Mouse (Mus musculus) liver, embryonic 16.5 days (tissue): ENCODE measurements at regions not wholly inside any gene's neighbourhood (a gene's known extent, or its start where the extent isn't known, plus 50 kb on each side); places are given as distances from the start of the nearest gene placed in this dataset.

Experiments
- ATAC-seq: fragments of 200-750 bp; cut with Nextera tagmentation; 2 replicates; pipeline ENCODE4 v1.8.0; 2017; ENCODE audit warnings: low read depth, mild to moderate bottlenecking, moderate number of reproducible peaks, moderate library complexity
- H3K27ac ChIP-seq: fragments of 300-500 bp; sonication (generic); 2 replicates; pipeline ENCODE4 v1.5.1; 2014; ENCODE audit warnings: mild to moderate bottlenecking, low read length
- H3K27me3 ChIP-seq: fragments of 300-500 bp; sonication (generic); 2 replicates; pipeline ENCODE4 v1.6.1; 2014; ENCODE audit warnings: low read depth, low read length, mixed read lengths; ENCODE audit not compliant: control insufficient read depth, insufficient read depth
- H3K36me3 ChIP-seq: fragments of 300-500 bp; sonication (generic); 2 replicates; pipeline ENCODE4 v1.6.1; 2014; ENCODE audit warnings: mild to moderate bottlenecking; ENCODE audit not compliant: control insufficient read depth, insufficient read depth
- H3K4me1 ChIP-seq: fragments of 300-500 bp; sonication (generic); 2 replicates; pipeline ENCODE4 v1.6.1; 2014; ENCODE audit warnings: low read depth, low read length, mixed read lengths; ENCODE audit not compliant: control insufficient read depth
- H3K4me2 ChIP-seq: fragments of 300-500 bp; sonication (generic); 2 replicates; pipeline ENCODE4 v1.6.1; 2014; ENCODE audit warnings: low read depth, low read length, mixed read lengths
- H3K4me3 ChIP-seq: fragments of 300-500 bp; sonication (generic); 2 replicates; pipeline ENCODE4 v1.5.1; 2014; ENCODE audit warnings: low read depth, mild to moderate bottlenecking, low read length
- H3K9ac ChIP-seq: fragments of 300-500 bp; sonication (generic); 2 replicates; pipeline ENCODE4 v1.6.1; 2014; ENCODE audit warnings: low read depth, low read length
- H3K9me3 ChIP-seq: fragments of 300-500 bp; sonication (generic); replicated peaks from 2 replicates; pipeline ENCODE4 v1.6.1; 2016; ENCODE audit warnings: low read length; ENCODE audit not compliant: control insufficient read depth
- WGBS: fragments of 180-500 bp; shearing (Covaris S2); extraction: QIAGEN DNeasy Blood & Tissue Kit; methylation state at CpG from one replicate; pipeline ENCODE4 v1.1.7; 2014; ENCODE audit not compliant: insufficient replicate concordance; 5-methylcytosine and 5-hydroxymethylcytosine counted together

GRCm38 (mm10) chr1:73399178-73399577, 383.5 kb upstream of the Tnp1 start:
- Histone ChIP-seq H3K9ac (no peak overlapping the region), H3K4me1 (no peaks in the 10 kb centered on the region), H3K36me3 (no peaks in the 10 kb centered on the region), H3K4me3 (no peak overlapping the region), H3K4me2 (no peak overlapping the region), H3K27me3 (no peaks in the 10 kb centered on the region), H3K27ac (no peak overlapping the region), H3K9me3 (no peaks in the 10 kb centered on the region)
- WGBS = 69% methylated on average over 3 of the region's 3 CpGs
- ATAC-seq = no peak

GRCm38 (mm10) chr1:73395034-73395433, 379.3 kb upstream of the Tnp1 start:
- Histone ChIP-seq H3K27me3 (no peaks in the 10 kb centered on the region), H3K4me2 (no peak overlapping the region), H3K4me3 (no peak overlapping the region), H3K4me1 (no peaks in the 10 kb centered on the region), H3K9me3 (no peaks in the 10 kb centered on the region), H3K27ac (no peak overlapping the region), H3K9ac (no peak overlapping the region), H3K36me3 (no peaks in the 10 kb centered on the region)
- WGBS = 59% methylated on average over 1 of the region's 1 CpGs
- ATAC-seq = no peak

- no peaks in the 10 kb centered on the region for H3K36me3 ChIP-seq
- H3K9ac ChIP-seq = no peak overlapping the region
- no peaks in the 10 kb centered on the region for H3K4me1 ChIP-seq
- ATAC-seq = no peak
- WGBS = 44% methylated on average over 1 of the region's 1 CpGs
- H3K9me3 ChIP-seq = no peaks in the 10 kb centered on the region
- no peak overlapping the region for H3K4me2 ChIP-seq
- no peak overlapping the region for H3K27ac ChIP-seq
- no peak overlapping the region for H3K4me3 ChIP-seq
- no peaks in the 10 kb centered on the region for H3K27me3 ChIP-seq
Measured at GRCm38 (mm10) chr1:73394466-73394865, 378.8 kb upstream of the Tnp1 start.

- WGBS = 59% methylated on average over 10 of the region's 10 CpGs
- H3K4me3 ChIP-seq = no peak overlapping the region
- ATAC-seq = no peak
- H3K9ac ChIP-seq = no peak overlapping the region
- H3K36me3 ChIP-seq = no peaks in the 10 kb centered on the region
- H3K27me3 ChIP-seq = no peaks in the 10 kb centered on the region
- H3K4me1 ChIP-seq = no peaks in the 10 kb centered on the region
- no peak overlapping the region for H3K4me2 ChIP-seq
- no peak overlapping the region for H3K27ac ChIP-seq
- no peaks in the 10 kb centered on the region for H3K9me3 ChIP-seq
Measured at GRCm38 (mm10) chr1:73392077-73392476, 376.4 kb upstream of the Tnp1 start.

GRCm38 (mm10) chr1:73389976-73390375, 374.3 kb upstream of the Tnp1 start:
- no peaks in the 10 kb centered on the region for H3K4me1 ChIP-seq
- H3K9ac ChIP-seq = no peak overlapping the region
- H3K27ac ChIP-seq = no peak overlapping the region
- no peak overlapping the region for H3K4me2 ChIP-seq
- H3K27me3 ChIP-seq = no peaks in the 10 kb centered on the region
- H3K9me3 ChIP-seq = no peaks in the 10 kb centered on the region
- no peaks in the 10 kb centered on the region for H3K36me3 ChIP-seq
- ATAC-seq = no peak
- WGBS = 60% methylated on average over 3 of the region's 3 CpGs
- H3K4me3 ChIP-seq = no peak overlapping the region

- no peak for ATAC-seq
- no peaks in the 10 kb centered on the region for H3K4me1 ChIP-seq
- H3K9ac ChIP-seq = no peak overlapping the region
- no peak overlapping the region for H3K4me3 ChIP-seq
- no peaks in the 10 kb centered on the region for H3K36me3 ChIP-seq
- H3K27ac ChIP-seq = no peak overlapping the region
- 61% methylated on average over 3 of the region's 3 CpGs for whole genome bisulfite sequencing
- H3K9me3 ChIP-seq = no peaks in the 10 kb centered on the region
- no peak overlapping the region for H3K4me2 ChIP-seq
- H3K27me3 ChIP-seq = no peaks in the 10 kb centered on the region
Measured at GRCm38 (mm10) chr1:73389174-73389573, 373.5 kb upstream of the Tnp1 start.

GRCm38 (mm10) chr1:73381578-73381977, 365.9 kb upstream of the Tnp1 start:
- Histone ChIP-seq H3K9me3 (no peaks in the 10 kb centered on the region), H3K4me2 (no peak overlapping the region), H3K4me1 (no peaks in the 10 kb centered on the region), H3K9ac (no peak overlapping the region), H3K36me3 (no peaks in the 10 kb centered on the region), H3K4me3 (no peak overlapping the region), H3K27me3 (no peaks in the 10 kb centered on the region), H3K27ac (no peak overlapping the region)
- no peak for ATAC-seq
- 55% methylated on average over 9 of the region's 9 CpGs for WGBS

- no peak overlapping the region for H3K4me3 ChIP-seq
- no peaks in the 10 kb centered on the region for H3K36me3 ChIP-seq
- no peak overlapping the region for H3K27ac ChIP-seq
- H3K9ac ChIP-seq = no peak overlapping the region
- ATAC-seq = no peak
- H3K27me3 ChIP-seq = no peaks in the 10 kb centered on the region
- WGBS = 54% methylated on average over 7 of the region's 7 CpGs
- H3K4me1 ChIP-seq = no peaks in the 10 kb centered on the region
- H3K4me2 ChIP-seq = no peak overlapping the region
- H3K9me3 ChIP-seq = no peaks in the 10 kb centered on the region
Measured at GRCm38 (mm10) chr1:73374531-73375375, 359.0 kb upstream of the Tnp1 start.

- 51% methylated on average over 5 of the region's 5 CpGs for WGBS
- no peaks in the 10 kb centered on the region for H3K36me3 ChIP-seq
- no peak overlapping the region for H3K4me3 ChIP-seq
- ATAC-seq = no peak
- no peak overlapping the region for H3K9ac ChIP-seq
- no peaks in the 10 kb centered on the region for H3K4me1 ChIP-seq
- no peaks in the 10 kb centered on the region for H3K9me3 ChIP-seq
- H3K27me3 ChIP-seq = peaks cover 2% of the 10 kb centered on the region; the same call in 1 of the 2 replicates
- no peak overlapping the region for H3K27ac ChIP-seq
- no peak overlapping the region for H3K4me2 ChIP-seq
Measured at GRCm38 (mm10) chr1:73368222-73368621, 352.5 kb upstream of the Tnp1 start.
